Mouse (Mus musculus) kidney, postnatal 25 days (tissue): Measurements from ENCODE around the gene Ntsr2.
A peak's percentile ranks its signal among the peaks of the same experiment; 100 is the strongest.

Source experiments
- DNase-seq, 2 experiments: peaks; one replicate each; pipeline ENCODE4 v3.0.0; 2021; ENCODE audit warnings: mixed read lengths in 2 of 2

Ntsr2 gene

GRCm38 (mm10) chr12:16653332-16654093 is at the start of gene Ntsr2:
Ntsr2 (plus strand) TSS chr12:16653382.
- DNase-seq: peak; percentile 80 to 88

- no peak for DNase-seq
Measured at GRCm38 (mm10) chr12:16605624-16606023, 47.6 kb upstream of the Ntsr2 start.

- DNase-seq: no peak
Measured at GRCm38 (mm10) chr12:16610936-16611335, 42.2 kb upstream of the Ntsr2 start, which contains the start of gene Lpin1. Lpin1 (minus strand) TSS chr12:16610966.

GRCm38 (mm10) chr12:16614556-16614955 is 38.6 kb upstream of the Ntsr2 start:
- DNase-seq: no peak

- DNase-seq: no peak
Measured at GRCm38 (mm10) chr12:16615738-16616137, 37.4 kb upstream of the Ntsr2 start.

DNA sequence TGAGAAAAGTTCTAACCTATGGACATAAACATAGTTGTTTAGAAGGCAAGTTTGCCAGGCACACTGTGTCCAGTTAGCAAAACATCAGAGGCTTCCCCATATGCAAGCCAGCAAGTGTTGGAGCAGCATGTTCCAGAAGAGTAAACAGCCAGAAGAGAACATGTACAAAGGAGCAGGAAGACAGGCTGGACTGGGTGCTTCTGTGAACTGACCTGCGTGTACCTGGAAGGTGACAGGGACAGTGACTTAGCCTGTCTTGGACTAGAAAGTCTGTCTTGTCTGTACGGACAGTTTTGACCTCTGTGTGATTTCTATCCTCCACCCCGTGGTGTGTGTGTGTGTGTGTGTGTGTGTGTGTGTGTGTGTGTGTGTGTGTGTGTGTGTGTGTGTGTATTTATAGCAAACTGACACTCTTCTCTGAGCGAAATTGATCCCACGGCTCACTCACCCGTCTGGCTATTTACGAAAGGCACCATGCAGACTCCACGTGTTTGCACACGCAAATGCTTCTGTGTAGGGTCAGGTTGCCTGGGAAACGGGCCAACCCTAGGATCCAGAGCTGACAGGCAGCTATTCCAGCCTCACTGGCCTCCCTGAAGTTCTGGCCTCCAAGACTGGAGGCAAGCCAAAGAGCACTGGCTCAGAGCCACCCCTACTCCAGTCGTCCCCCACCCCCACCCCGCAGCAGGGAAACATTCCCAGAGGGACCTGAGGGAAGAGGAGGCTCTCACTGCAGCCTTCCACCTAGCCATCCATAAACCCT is 34.5 kb upstream of the Ntsr2 start:
- DNase-seq: peak; percentile 96 to 98

GRCm38 (mm10) chr12:16619453-16619852 is 33.7 kb upstream of the Ntsr2 start:
- DNase-seq: no peak

DNA sequence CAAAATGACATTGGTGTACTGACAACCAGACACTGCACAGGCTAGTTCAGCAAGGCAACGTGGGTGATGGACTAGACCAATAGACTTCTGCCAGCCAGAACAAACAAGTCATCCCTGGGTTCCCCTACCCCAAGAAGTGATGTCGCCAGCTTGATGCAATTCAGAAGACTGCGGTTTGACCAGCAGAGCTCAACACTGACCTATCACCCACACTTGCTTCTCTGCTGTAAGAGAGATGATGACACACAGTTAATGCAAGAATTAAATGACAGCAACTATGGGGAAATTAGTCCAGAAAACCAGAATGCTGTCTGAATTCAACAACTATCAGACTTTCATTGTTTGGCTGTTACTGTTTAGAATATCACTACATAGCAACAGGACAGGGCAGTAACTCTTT is 33.0 kb upstream of the Ntsr2 start:
- DNase-seq: no peak

GRCm38 (mm10) chr12:16630152-16630865 is 22.9 kb upstream of the Ntsr2 start:
- peak; percentile 88 to 95 for DNase-seq

DNA sequence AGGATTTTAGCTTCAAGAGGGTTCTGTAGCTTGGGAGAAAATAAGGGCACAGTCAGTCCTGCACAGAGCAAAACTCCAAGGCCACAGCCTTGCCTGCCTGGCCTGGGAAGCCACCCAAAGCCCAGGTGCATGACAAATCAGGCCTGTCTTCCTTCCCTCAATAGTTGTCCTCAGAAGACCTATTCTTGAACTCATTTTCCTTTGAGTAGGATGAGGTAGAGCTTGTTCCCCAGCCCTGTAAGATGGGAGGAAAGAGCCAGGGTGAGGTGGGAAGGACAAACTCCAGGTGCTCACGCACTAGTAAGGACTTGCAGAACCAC is 22.4 kb upstream of the Ntsr2 start:
- DNase-seq: peak in 1 of 2 experiments; percentile 57

GRCm38 (mm10) chr12:16631423-16631822 is 21.8 kb upstream of the Ntsr2 start:
- no peak for DNase-seq

DNA sequence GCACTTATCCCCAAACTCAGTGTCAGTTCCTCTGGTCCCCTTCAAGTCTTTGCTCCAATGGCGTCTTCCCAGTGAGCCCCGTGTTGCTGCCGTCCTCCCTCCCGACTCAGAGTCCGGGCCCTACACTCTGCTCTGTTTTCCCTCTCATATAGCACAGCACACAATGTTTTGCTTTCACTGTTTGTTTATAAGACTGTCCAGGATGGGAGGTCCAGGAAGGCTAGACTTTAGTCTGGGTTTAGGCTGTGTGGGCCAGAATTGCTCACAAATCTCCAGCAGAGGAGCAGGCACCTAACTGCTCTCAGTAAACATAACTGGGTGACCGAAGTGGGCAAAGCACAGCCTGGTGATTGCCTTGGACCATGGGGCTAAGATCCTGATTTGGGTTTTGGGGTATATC is 19.9 kb upstream of the Ntsr2 start:
- DNase-seq: no peak

DNA sequence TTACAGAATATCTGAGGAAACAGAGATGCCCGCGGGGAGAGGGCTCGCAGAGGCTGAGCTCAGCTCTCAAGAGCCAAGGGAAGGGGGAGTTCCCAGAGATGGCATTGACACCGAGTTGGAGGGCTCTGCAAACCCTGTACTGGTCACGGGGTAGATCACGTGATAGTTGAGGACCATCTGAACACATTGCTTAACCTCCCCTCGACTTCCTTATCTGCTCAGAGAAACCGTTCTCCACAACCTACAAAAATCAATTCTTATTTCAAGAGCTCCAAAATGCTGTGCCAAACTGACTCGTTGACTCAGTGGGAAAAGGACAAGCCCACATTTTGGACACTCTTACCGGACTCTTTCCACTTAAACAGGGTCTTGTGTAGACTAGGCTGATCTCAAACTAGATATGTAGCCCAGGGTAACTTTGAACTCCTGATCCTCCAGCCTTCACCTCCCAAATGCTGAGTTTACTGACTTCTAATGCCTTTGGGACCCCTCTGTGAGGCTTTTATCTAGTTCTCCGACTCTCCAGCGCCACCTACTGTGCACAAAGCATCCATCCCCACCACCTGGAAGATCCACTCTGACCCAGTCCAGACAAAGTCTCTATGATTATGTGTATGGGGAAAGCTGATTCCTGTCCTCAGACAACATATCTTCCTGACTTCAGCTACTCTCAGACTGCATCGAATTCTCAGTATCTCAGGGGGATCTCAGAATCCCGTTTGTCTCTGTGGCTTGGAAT is 18.9 kb upstream of the Ntsr2 start:
- DNase-seq: peak; percentile 67 to 83

DNA sequence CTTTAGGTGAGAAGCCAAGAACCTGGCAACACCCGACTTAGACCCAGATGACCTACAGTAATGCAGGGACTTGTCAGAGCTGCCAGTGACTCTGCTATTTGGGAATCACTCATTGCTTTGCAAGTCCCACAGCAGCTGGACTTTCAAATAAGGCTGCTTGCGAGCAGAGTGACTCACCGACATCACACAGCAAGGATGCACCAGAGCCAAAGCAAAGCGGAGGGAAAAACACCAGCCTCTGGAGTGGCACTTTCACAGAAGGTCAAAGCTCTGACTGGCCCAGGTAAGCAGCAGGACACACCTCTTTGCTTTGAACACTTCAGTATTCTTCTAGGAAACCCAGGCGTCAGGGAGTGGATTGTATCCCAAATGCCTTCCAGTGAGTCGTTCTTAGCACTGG is 17.4 kb upstream of the Ntsr2 start:
- no peak for DNase-seq

- peak in 1 of 2 experiments; percentile 38 for DNase-seq
Measured at GRCm38 (mm10) chr12:16639078-16639771, 14.0 kb upstream of the Ntsr2 start.

DNA sequence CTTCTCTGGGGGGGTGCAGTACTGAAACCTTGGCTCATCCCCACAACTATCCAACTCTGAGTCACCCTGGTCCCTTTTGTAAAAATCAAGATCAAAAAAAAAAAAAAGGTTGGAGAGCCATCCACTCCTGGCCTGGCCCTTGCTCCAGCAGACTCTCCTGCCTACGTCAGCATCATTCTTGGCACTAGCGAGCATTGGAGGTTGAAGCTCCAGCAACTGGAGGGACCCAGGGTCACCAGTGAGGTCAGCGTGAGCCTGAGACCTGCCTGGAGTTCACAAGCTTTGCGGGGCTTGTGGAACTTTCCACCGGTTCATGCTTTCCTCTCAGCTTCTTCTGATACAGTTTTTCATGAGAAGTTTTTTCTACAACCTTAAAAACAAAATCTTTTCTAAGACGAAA is 13.1 kb upstream of the Ntsr2 start:
- peak; percentile 45 to 71 for DNase-seq

- DNase-seq: no peak
Measured at GRCm38 (mm10) chr12:16642000-16642399, 11.2 kb upstream of the Ntsr2 start.

DNA sequence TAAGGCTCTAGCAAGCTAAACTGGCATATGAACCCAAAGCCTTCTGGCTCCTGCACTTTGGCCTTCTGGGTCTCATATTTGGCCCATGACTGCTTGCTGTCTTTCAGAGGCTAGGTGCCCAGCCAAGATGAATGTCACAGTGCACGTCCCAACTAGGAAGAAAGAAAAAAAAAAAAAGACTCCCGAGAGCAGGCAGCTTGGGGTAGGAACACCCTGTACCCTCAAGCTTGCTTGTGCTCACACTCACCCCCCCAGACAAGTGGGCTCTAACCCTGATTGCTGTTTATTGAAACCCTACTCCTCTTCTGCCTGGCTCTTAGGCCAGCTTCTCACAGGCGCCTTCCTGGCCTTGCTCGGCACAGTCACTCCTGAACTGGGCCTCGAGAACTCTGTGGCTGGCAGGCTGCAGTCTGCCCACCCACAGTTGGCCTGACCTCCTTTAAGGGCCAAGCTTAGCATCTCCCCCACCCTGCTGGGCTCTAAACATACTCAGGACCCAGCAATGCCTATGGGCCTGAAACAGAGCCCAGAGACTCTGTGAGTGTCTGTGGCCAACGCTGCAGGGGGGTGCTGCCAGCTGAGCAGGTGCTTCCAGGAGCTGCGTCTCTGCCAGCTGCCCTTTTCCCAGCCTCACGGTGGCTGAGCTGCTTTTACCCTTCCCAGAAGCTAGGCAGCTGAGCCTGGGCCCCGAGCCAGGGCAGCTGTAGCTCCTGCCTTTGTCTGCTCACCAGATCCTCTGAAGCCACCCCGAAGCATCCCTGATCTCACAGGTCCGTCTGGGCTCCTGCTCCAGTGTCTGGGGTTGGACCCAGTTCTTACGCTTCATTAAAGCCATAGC is 9.5 kb upstream of the Ntsr2 start:
- DNase-seq: peak; percentile 13 to 58

- DNase-seq: no peak
Measured at GRCm38 (mm10) chr12:16644698-16645097, 8.5 kb upstream of the Ntsr2 start.

- no peak for DNase-seq
Measured at GRCm38 (mm10) chr12:16646780-16647409, 6.3 kb upstream of the Ntsr2 start.

DNA sequence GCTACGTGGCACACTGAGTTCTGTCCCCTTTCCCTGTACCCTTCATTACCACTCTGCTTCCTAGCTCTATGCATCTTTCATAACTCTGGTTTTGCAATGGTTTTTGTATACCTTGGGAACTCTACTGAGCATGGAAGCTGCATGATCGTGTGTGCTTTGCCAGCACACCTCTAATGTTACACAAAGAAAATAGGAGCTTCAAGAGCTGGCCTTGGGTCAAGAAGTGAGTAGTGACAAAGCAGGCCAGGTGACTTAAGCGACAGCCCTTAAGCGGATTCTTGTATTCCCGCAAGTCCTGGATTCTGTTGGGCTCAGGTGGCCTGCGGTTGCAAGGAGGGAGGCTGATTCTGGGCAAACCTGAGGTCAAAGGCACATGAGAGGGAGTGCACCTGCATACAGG is 4.9 kb upstream of the Ntsr2 start:
- DNase-seq: no peak
